Mouse (Mus musculus) heart, embryonic 11.5 days (tissue): ENCODE measurements around the gene Cutal. TPM values are rescaled to one million over a fixed set of nuclear protein-coding genes. Genes with fewer than 3 reads are reported as not detected.

Experiments used
- ATAC-seq: fragments of 200-750 bp; cut with Nextera tagmentation; replicated peaks from 2 replicates; pipeline ENCODE4 v1.8.0; 2017; ENCODE audit warnings: moderate library complexity; ENCODE audit not compliant: insufficient number of reproducible peaks, low FRiP score, low TSS enrichment
- H3K27ac ChIP-seq: fragments of 300-500 bp; sonication (generic); 2 replicates; pipeline ENCODE4 v1.5.1; 2014; ENCODE audit warnings: mild to moderate bottlenecking, low read depth, low read length
- H3K27me3 ChIP-seq: fragments of 300-500 bp; sonication (generic); 2 replicates; pipeline ENCODE4 v1.6.1; 2014; ENCODE audit warnings: mild to moderate bottlenecking, low read length, mixed read lengths; ENCODE audit not compliant: control insufficient read depth, insufficient read depth
- H3K36me3 ChIP-seq: fragments of 300-500 bp; sonication (generic); 2 replicates; pipeline ENCODE4 v1.6.1; 2014; ENCODE audit warnings: mild to moderate bottlenecking, low read length, moderate library complexity, mixed read lengths; ENCODE audit not compliant: control insufficient read depth, insufficient read depth
- H3K4me1 ChIP-seq: fragments of 300-500 bp; sonication (generic); 2 replicates; pipeline ENCODE4 v1.6.1; 2014; ENCODE audit warnings: low read length; ENCODE audit not compliant: control insufficient read depth, insufficient read depth
- H3K4me2 ChIP-seq: fragments of 300-500 bp; sonication (generic); 2 replicates; pipeline ENCODE4 v1.6.1; 2014; ENCODE audit warnings: mild to moderate bottlenecking, moderate library complexity
- H3K4me3 ChIP-seq: fragments of 300-500 bp; sonication (generic); 2 replicates; pipeline ENCODE4 v1.5.1; 2014; ENCODE audit warnings: low read depth, low read length
- H3K9ac ChIP-seq: fragments of 300-500 bp; sonication (generic); 2 replicates; pipeline ENCODE4 v1.6.1; 2014; ENCODE audit warnings: mild to moderate bottlenecking, low read depth, low read length, moderate library complexity
- H3K9me3 ChIP-seq: fragments of 300-500 bp; sonication (generic); replicated peaks from 2 replicates; pipeline ENCODE4 v1.6.1; 2016; ENCODE audit warnings: low read length; ENCODE audit not compliant: control insufficient read depth
- WGBS: fragments of 180-500 bp; shearing (Covaris S2); extraction: QIAGEN DNeasy Blood & Tissue Kit; methylation state at CpG from one replicate; pipeline ENCODE4 v1.1.7; 2014; ENCODE audit not compliant: insufficient replicate concordance; 5-methylcytosine and 5-hydroxymethylcytosine counted together
- polyA plus RNA-seq: library from polyadenylated mRNA; unstranded; fragments of >200 nt; fragmentation: Nextera tagmentation; extraction: Ambion mirVana; gene quantifications from 2 replicates; pipeline ENCODE4 v1.2.1, GENCODE M21; 2014

Gene Cutal
- polyA plus RNA-seq, 1 experiment from 2014 or later = 0.14 TPM

DNA sequence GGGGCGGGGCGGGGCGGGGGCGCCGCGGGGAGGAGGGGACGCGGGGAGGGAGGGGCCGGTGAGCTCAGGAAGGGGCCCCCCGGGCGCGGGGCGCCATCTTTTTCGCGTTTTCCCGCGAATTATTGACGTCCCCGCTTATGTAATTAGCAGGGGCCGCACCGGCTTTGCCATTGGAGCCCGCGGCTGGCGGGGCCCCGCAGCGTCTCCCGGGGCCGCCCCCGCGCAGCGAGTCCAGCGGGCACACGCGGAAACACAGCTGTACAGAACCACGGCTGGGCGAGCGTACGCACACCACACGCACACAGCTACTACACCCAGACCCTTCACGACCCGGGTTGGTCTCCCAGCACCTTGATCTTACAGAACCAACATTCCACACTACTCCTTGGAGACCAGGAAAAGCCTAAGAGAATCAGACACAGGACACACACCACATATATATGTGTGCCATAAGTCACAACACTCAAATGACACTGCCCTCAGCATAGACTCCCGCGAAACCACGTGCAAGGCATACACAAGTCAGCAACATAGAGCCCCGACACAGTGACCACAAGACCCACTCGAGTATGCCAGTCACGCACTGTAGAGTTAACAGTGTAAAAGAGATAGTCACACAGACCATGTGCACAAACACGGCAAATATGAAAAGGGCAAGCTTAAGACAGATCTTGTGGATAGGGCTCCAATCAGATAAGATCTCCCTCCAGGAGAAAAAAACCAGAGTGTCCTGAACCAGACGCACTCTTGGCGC lies 40.0 kb downstream of the Cutal start:
- Histone ChIP-seq H3K4me1 (peaks cover 8% of the 10 kb centered on the region), H3K9ac (peak overlapping the region; percentile 66), H3K27me3 (peaks cover 19% of the 10 kb centered on the region), H3K4me3 (peak overlapping the region; percentile 68), H3K4me2 (peak overlapping the region; percentile 97), H3K36me3 (no peaks in the 10 kb centered on the region), H3K27ac (no peak overlapping the region), H3K9me3 (no peaks in the 10 kb centered on the region)
- 2% methylated on average over 39 of the region's 50 CpGs for WGBS
- ATAC-seq = peak; percentile 51

GRCm38 (mm10) chr2:34914823-34915082 lies 40.6 kb downstream of the Cutal start:
- 10% methylated on average over 2 of the region's 2 CpGs for WGBS
- Histone ChIP-seq H3K9ac (no peak overlapping the region), H3K36me3 (no peaks in the 10 kb centered on the region), H3K4me3 (no peak overlapping the region; the same call in 1 of the 2 replicates), H3K4me2 (no peak overlapping the region; the same call in 1 of the 2 replicates), H3K27ac (no peak overlapping the region), H3K4me1 (peaks cover 8% of the 10 kb centered on the region), H3K27me3 (peaks cover 19% of the 10 kb centered on the region), H3K9me3 (no peaks in the 10 kb centered on the region)
- no peak for ATAC-seq

DNA sequence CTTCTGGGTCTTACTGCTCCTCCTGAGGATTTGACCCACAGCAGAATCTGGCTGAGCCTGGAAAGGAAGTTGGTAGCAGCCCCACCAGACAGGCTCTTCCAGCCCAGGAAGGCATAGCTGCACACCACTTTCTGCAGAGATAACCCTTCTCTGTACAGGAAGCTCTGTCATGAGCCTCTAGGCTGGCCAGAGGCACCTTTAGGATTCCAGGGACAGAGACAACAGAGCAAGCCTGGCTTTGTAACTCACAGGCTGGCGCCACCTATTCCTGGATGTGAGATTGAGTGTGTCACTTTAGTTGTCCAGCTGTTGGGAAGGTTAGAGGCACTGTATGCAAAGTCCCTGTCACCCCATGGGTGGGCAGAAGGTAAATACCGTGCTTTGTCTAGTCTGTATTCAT lies 40.9 kb downstream of the Cutal start:
- H3K4me3 ChIP-seq = no peak overlapping the region
- no peak for ATAC-seq
- peak overlapping the region; percentile 3; the same call in 1 of the 2 replicates for H3K27ac ChIP-seq
- H3K4me1 ChIP-seq = peaks cover 9% of the 10 kb centered on the region
- 37% methylated on average over 2 of the region's 2 CpGs for whole genome bisulfite sequencing
- no peaks in the 10 kb centered on the region for H3K9me3 ChIP-seq
- no peak overlapping the region; the same call in 1 of the 2 replicates for H3K4me2 ChIP-seq
- no peak overlapping the region for H3K9ac ChIP-seq
- H3K27me3 ChIP-seq = peaks cover 19% of the 10 kb centered on the region
- no peaks in the 10 kb centered on the region for H3K36me3 ChIP-seq

GRCm38 (mm10) chr2:34920144-34920543 lies 45.9 kb downstream of the Cutal start:
- no peak overlapping the region for H3K9ac ChIP-seq
- no peaks in the 10 kb centered on the region for H3K27me3 ChIP-seq
- H3K4me2 ChIP-seq = no peak overlapping the region
- H3K4me3 ChIP-seq = no peak overlapping the region
- H3K9me3 ChIP-seq = no peaks in the 10 kb centered on the region
- no peak for ATAC-seq
- 55% methylated on average over 2 of the region's 2 CpGs for WGBS
- no peak overlapping the region for H3K27ac ChIP-seq
- no peaks in the 10 kb centered on the region for H3K36me3 ChIP-seq
- H3K4me1 ChIP-seq = peaks cover 6% of the 10 kb centered on the region; the same call in 1 of the 2 replicates

DNA sequence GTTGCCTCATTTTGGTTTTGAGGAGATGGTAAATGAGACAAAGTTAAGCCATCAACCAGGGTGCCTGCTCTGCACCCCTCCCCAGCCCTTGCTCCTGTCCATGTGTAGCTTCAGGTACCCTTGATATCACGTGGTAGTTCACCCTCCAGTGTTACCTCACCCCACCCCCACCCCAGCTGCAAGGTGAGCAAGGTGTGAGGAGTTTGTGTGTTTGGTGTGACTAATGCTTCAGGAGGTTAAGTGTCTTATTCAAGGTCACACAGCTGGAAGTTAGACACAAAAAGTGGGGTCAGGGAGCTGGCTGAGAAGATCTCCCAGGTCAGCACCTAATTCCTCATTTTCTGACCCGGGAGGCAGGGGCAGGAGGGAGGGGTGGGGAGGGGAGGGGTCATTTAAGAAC lies 48.5 kb downstream of the Cutal start:
- Histone ChIP-seq H3K36me3 (no peaks in the 10 kb centered on the region), H3K9me3 (no peaks in the 10 kb centered on the region), H3K4me1 (0 out of 2 replicates have a peak, but pooled peaks cover 4% of the 10 kb centered on the region), H3K4me3 (no peak overlapping the region), H3K27ac (no peak overlapping the region), H3K4me2 (no peak overlapping the region), H3K9ac (no peak overlapping the region), H3K27me3 (no peaks in the 10 kb centered on the region)
- ATAC-seq = no peak
- WGBS = 18% methylated on average over 2 of the region's 2 CpGs

GRCm38 (mm10) chr2:34927320-34927719 lies 53.1 kb downstream of the Cutal start:
- Histone ChIP-seq H3K4me1 (no peaks in the 10 kb centered on the region), H3K4me2 (no peak overlapping the region), H3K36me3 (no peaks in the 10 kb centered on the region), H3K4me3 (no peak overlapping the region), H3K27me3 (no peaks in the 10 kb centered on the region), H3K9me3 (no peaks in the 10 kb centered on the region), H3K9ac (no peak overlapping the region), H3K27ac (no peak overlapping the region)
- ATAC-seq = no peak
- WGBS = 61% methylated on average over 5 of the region's 5 CpGs

GRCm38 (mm10) chr2:34937460-34937859 lies 63.3 kb downstream of the Cutal start:
- Histone ChIP-seq H3K27ac (no peak overlapping the region), H3K4me2 (no peak overlapping the region), H3K9me3 (no peaks in the 10 kb centered on the region), H3K4me3 (no peak overlapping the region), H3K4me1 (peaks cover 5% of the 10 kb centered on the region; the same call in 1 of the 2 replicates), H3K9ac (no peak overlapping the region), H3K27me3 (0 out of 2 replicates have a peak, but pooled peaks cover 3% of the 10 kb centered on the region), H3K36me3 (no peaks in the 10 kb centered on the region)
- WGBS = 35% methylated on average over 5 of the region's 5 CpGs
- no peak for ATAC-seq

DNA sequence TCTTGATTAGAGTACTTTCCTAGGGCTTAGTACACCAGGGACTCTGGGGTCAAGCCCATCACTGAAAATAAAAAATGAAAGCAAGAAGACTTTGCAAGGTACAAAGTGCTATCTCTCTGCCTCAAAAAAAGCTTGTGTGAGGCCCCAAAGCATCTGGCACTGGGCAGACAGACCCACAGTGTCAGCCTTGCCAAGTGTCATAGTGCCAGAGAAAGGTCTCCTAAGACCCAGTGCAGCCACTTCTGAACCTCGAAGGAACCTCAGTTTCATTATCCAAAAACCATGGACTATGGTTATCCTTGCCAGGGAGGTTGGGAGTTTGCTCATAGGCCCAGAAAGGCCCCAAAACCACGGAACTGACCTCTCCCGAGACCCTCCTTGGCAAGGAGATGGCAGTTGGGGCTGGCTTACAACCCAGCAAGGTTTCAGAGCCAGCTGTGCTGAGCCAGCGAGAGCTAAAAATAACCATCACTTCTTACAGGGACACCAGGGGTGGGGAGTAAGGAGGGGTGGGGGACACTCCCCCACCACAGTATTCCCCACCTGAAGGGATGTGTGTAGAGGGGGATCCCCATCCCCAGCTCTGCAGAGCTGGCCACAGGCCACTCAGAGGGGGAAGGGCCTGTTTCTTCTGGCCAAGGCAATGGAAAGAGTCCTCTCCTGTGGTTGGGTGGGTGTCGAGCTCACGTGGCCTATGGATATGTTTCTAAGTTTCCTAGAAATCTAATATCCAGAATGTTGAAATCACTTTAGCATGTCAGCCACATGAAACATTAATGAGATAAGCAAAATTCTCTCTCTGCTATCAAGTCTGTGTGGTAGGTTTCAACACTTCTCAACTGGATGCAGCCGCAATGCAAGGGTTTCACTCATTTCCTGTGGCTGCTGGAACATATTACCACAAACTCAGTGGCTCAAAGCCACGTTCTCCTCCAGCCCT lies 64.3 kb downstream of the Cutal start:
- Histone ChIP-seq H3K9me3 (no peaks in the 10 kb centered on the region), H3K9ac (no peak overlapping the region), H3K4me2 (no peak overlapping the region), H3K36me3 (no peaks in the 10 kb centered on the region), H3K27me3 (0 out of 2 replicates have a peak, but pooled peaks cover 3% of the 10 kb centered on the region), H3K4me3 (no peak overlapping the region), H3K27ac (no peak overlapping the region), H3K4me1 (peaks cover 5% of the 10 kb centered on the region; the same call in 1 of the 2 replicates)
- no peak for ATAC-seq
- WGBS = 57% methylated on average over 8 of the region's 8 CpGs
